Mouse (Mus musculus) liver, embryonic 14.5 days (tissue): ENCODE results near the gene 4930558K02Rik.

Experiments
- CTCF ChIP-seq: IDR thresholded peaks from 2 replicates; pipeline ENCODE4 v1.5.1; 2016; ENCODE audit warnings: antibody characterized with exemption, low read depth, control low read depth
- EP300 ChIP-seq: IDR thresholded peaks from 2 replicates; pipeline ENCODE4 v1.6.1; 2016; ENCODE audit warnings: antibody characterized with exemption, low read depth

- TF ChIP-seq CTCF (no peak), EP300 (no peak)
Measured at GRCm38 (mm10) chr1:161917940-161918484, 61.4 kb downstream of the 4930558K02Rik start.
